Mouse (Mus musculus) mature B cell (primary cell): ENCODE results near the gene Atxn1.

Source experiments
- in situ Hi-C: fragments of 300-500 bp; cut with MboI; formaldehyde crosslinking; loops from 2 replicates; pipeline ENCODE4 v1.14.3; 2019

The Atxn1 gene

DNA sequence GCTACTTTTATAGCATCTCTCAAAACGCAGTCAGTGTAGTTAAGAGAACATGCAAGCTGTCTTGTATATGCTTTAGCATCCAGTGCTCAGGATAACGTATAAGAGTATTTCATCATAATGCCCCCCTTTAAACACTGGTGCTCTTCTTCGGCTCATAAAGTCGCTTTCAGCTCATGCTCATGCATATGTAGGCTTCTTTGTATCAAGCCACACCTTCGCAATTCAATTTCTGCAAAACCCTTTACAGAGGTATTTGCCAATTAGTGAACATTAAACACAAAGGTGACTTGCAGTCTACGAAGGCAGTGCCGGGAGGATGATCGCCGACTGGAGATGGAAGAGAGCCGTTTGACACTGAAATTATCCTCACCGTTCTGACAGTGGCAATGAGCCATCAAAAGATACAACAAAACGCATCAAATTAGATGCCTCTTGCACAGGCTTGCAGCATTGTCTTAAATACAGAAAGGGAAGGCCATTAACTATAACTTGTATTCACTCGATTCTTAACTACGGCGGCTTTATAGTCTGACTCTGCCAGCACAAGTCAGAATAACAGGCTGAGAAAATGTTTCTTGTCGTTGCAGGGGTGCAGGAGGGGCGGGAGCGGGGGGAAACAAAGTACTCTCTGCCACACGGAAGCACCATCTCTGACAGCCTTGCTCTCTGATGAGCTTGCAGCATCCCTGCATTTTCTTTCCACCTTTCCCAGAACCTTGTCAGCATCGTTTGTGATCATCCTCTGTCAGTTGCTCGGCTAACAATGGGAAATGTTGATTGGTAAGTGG lies 191.2 kb downstream of the Atxn1 start:
- in situ Hi-C loops, result no loop called here

DNA sequence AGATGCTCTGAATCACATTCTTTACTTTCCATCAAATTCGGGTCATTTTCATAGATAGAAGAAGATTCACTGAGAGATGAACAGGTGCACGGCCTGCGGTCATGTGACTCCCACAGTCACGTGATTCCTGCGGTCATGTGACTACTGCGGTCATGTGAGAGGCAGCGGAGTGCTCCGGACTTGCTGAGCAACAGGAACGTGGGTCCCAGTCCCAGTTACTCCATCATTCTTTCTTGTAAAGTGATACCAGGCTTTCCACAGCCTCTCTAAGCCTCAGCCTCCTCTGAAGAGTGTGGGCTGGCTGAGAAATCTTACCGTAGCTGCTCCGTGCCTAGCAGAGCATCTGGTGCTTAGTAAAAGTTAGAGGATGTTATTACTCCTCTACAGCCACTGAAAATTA lies 195.1 kb downstream of the Atxn1 start:
- in situ Hi-C loops, result no loop called here

DNA sequence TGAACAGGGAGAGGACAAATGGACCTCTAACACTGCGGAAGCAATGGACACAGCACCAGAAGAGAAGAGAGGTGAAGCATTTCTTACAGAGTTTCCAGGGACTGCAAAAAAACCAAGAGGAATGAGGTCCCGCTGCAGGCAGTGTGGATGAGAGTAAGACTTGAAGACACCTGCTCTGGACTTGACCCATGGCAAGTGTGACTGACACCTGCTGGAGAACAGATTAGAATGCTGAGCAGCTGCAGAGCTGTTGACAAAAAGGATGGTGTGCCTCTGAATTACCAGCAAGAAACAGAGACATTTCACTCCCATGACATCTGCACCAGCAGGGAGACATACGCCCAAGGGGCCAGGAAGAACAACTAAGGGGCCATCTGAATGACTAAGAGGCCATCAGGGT lies 196.6 kb downstream of the Atxn1 start:
- in situ Hi-C loops, result no loop called here

DNA sequence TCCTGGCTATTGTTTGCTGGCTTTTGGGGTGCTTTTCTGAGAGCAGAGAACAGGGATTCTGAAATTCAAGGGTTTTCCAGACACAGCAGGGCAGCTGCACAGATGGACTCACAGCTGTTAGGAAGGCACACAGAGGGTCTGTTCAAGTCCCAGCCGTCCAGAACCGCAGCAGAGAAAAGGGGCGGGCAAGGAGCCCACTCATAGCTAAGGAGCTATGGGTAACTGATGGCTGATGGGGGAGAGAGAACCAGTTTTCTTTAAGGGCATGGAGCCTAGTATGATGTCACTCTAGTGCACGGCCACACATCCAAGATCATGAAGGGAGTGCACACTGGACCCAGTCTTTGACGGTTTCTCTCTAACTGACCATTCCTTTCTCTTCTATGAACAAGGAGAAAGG lies 200.5 kb downstream of the Atxn1 start:
- in situ Hi-C loops, result no loop called here

DNA sequence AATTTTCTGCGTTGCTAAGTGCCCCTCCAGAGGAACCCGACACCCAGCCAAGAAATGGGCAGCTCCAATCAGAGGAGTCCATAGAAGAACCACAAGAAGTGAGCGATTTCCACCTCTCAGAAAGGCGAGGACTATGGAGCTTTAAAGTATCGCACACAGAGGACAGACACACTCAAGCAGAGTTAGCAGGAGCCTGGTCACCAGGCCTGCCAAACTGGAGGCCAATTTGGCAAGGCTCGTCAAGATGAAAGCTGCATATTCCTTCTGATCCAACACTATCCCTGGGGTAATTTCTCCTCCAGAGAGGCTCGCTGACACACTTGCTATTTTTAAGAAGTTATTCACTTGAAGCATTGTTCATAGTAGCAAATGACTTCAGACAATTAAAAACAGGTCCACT lies 202.5 kb downstream of the Atxn1 start:
- in situ Hi-C loops, result no loop called here

DNA sequence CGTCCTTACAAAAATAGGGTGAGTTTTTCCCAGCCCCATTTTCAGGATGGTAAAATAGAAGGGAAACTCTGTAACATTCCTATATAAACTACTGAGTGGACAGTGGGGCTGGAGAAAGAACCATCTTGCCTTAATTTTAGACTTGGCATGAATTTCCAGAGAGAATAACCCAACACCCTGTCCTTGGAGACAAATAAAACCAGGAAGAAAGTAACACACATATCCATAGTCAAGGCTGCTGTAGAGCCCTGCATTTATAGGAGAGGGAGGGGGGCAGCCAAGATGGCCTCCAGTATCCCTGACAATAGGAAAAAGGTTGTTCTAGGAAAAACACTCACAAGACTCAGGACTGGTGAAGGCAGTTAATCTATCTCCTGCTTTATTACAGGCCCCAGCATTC lies 210.3 kb downstream of the Atxn1 start:
- in situ Hi-C loops, result no loop called here

DNA sequence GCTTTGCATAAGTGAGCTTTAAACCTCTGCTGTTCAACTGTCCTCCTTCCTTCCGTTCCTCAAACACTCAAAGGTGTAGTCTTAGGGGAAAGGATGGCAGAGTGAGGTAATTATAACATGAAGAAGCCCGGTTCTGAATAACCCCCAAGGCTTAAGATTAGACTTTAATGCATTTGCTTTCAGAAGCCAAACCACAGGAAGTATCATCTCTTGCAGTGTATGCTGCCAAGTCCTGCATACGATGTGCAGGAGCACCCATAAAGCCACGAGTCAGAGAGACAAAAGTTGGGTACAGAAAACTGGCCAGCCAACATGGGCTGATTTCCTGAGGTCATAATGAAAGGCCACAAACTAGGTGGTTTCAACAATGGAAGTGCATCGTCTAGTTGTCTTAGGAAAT lies 212.3 kb downstream of the Atxn1 start:
- in situ Hi-C loops, result no loop called here

DNA sequence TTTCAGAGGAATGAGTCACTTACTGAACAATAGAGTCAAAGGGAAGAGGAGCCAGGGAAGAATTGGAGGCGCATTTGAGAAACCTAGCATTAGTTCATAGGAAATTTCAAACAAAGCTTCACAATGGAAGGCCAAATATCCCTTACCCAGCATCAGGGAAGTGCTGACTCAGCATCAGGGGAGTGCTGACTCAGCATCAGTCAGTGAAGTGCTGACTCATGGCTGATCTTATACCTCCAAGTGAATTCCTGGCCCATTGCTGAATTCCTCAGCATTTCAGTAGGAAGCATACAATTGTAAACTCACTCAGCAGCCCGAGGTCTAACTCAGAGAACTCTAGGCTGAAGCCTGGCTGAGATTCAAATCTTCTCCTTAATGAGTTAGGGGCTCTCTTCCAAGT lies 213.6 kb downstream of the Atxn1 start:
- in situ Hi-C loops, result no loop called here

DNA sequence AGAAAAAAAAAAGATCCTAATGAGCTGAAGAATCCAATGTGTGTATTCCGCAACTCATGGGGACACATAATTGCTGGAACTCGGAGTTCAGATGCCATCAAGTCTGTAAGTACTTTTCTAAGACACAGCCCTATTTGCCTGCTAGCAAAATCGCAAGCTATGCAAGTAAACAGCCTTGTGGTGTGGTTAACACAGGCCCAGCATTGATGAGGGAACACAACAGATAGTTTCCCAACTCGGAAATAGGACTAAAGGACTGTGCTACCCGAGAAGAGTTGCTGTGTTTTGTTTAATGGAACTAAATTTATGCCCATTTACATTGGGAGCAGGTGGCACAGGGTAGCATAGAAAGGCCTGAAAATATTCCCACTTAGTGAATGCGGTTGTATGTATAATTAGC lies 214.2 kb downstream of the Atxn1 start:
- in situ Hi-C loops, result no loop called here

DNA sequence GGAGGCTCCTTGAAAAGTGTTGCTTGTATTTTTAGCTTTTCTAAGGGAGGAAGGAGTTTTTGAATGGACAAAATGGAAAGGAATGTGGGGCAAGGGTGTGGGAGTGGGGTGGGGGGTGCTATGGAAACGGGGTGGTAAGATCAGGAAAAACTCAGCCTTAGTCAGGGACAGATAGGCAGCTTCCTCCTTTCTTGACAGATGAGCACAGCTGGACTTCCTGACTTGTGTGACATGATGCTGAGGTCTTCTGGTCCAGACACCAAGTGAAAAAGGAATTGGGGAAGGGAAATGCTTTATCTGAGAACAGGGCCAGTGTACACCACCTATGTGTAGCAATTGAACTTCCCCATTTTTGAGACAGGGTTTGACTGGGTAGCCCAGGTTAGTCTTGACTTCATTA lies 214.9 kb downstream of the Atxn1 start:
- in situ Hi-C loops, result no loop called here

DNA sequence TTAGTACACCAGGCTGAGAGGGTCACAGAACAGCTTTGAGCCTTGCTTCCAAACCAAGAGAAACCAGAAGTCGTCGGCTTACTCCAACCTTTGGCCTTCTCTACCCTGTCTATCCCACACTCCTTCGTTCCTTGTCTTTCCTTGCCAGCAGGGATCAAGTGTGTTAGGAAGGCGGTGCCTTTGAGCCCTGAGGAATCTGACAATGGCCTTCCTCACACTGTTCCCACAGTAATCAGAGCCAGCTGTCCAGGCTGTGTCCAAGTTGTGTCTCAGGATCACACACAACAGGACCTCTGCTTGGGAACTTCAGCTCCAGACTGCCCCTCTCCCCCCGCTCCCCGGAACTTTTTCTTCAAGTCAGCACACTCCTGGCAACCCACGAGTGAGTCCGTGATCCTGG lies 215.6 kb downstream of the Atxn1 start:
- in situ Hi-C loops, result no loop called here

DNA sequence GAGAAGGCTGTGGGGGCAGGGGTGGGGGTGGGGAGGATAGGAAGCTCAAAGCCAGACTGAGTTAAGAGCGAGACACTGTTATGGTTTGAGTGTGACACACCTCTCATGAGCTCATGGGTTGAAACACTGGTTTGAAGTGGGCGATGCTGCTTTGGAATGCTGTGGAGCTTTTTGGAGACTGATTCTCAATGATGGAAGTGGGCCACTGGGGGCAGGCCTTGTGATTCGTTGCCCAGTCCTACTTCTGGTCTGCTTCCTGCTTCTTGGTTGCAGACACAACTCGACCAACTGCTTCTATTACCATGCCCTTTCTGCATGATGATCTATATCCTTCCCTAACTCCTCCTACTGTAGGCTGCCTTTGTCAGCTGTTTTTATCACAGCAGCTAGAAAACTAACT lies 216.1 kb downstream of the Atxn1 start:
- in situ Hi-C loops, result no loop called here

DNA sequence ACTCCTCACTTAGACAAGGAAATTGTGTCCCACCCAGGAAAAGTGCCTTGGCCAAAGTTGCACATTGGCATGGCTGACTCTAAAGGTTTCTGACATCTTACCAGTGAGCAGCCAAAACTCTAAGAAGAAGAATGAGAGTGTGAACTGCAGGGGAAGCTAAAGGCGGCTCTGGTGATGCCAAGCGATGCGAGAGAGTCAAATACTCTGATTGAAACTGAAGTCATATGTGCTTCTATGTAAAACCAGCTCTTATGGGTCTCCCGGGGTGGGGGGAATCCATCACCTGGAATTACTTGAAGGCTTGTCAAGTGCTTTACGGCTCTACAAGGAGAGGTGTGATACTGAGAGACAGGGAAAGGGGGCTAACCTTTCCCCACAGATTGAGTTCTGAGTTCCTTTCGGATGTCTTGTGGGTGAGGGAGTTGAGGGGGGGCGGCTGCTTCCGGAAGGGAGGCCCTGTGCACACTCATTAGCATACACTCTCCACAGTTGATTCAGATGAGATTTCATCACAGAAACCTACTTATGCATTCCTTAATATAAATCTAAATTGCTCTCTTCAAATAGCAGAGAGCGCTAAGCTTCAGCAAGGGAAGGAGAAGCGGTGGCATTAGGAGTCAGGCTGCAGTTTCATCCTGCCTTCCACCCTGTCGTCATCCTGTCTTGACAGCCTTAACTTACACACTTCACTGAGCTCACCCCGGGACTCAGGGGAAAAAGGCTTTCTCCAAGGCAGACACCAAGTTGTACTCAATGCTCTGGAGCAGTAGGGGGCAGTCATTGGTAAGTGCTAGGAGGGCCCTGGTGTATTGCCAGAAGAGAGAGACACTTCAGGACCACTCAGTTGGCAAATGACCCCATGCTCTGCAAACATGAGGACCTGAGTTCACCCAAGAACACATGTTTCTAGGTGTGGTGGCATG lies 218.7 kb downstream of the Atxn1 start:
- in situ Hi-C loops, result no loop called here

DNA sequence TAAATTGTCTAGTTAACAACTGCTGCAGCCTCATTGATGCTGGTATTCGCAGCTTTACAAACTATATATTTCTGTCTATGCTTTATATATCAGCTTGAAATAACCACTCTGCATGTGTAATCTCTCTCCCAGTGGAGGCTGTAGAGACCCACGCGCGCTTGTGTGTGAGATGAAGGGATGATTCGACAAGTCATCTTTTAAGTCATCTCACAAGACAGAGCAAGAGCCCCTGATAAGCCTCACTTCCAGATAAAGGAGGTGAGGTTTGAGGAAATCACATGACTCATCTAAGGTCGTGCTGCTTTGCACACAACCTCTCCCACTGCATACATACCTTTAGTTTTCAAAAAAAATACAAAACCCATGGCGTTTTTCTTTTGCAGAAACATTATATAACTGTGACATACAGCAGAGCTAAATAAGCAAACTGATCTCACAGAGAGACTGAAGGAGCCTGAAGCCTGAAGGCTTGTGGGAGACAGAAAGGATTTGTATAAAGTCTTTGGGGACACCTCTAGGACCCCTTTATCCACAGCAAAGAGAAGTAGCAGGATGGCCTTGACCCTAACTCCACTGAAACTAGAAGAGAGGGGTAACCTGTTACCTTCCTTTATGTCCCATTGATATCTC lies 219.9 kb downstream of the Atxn1 start:
- in situ Hi-C loops, result no loop called here

DNA sequence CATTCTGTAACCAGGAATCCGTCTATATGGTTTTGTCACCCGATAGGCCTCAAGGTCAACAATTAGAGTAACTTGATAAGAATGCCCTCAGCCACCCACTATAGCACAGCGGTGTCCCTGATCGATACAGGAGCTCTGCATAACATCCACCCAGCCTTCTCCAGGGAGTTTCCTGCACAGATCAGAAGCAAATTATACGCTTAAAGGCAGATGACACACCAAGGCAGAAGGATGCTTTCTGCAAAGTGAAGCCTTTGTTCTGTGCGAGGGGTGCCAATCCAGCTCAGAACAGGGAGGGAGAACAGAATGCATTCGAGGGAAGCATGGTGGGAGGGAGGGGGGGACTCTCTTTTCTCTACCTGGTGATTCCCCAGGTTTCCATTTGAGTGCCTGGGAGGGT lies 221.0 kb downstream of the Atxn1 start:
- in situ Hi-C loops, result no loop called here

DNA sequence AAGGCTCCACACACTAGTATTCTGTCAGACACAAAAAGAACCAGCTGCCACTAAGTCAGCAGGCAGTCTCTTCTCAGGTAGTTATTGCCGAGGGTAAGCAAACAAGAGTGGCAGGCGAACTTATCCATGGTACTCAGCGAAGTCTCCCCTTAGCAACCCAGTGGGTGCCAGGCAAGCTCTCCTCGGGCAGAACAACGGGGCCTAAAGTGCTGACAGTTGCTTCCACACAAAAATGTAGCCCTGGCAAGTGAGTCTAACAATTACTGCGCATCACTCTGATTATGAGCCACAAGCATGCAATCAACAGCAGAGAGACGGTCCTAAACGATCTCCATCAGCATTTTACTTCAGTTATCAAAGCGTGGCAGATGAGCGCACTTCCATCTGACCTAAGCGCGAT lies 224.4 kb downstream of the Atxn1 start:
- in situ Hi-C loops, result no loop called here

DNA sequence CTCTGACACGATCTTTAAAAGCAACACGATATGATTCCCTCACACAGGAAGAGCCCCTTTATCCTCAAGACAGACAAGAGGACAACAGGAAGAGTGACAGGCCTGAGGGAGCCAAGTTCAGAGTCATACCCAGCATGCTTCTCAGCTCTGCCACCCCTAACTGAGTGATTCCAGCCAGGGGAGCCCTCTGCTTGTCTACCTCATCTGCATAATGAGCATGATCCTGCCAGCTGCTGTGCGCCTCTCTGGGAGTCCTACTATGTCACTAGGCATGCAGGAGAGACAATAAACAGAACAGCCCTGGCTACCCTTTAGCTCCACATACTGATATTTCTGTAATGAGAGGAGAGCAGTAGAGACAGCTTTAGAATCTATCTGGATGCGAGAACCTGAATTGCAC lies 228.6 kb downstream of the Atxn1 start:
- in situ Hi-C loops, result no loop called here

DNA sequence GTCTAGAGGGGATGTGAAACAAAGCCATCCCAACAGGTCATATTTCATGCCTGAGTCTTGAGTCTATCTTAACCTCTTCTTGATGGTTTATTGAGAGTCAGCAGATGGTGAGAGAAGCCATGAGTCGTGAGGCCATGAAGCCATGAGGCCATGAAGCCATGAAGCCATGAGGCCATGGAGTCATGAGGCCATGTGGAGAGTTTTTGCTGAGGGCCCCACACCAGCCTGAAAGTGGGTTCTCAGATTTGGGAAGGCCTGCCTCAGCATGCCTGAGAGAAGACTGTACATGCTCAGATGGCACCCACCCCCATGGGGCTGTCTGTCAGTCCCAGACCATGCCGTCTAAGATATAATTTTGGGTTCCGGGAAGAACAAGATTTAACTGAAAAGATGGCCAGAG lies 229.0 kb downstream of the Atxn1 start:
- in situ Hi-C loops, result no loop called here

DNA sequence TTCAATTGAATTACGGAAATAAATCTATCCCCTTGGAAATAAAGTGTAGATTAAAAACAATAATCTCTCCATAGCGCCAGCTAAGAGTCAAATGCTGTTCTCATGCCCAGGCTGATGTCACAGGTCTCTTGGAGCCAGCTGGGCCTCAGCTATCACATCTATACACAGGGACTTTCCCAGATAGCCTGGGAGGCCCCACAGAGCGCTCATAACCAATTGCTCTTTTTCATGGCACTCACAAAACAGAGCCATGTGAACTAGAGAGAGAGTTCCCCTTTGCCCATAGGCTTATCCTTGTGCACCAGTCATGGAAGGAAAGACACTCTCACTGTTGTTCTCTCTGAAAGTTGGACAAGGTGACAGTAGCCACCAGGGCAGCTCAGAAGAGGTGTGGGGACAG lies 230.3 kb downstream of the Atxn1 start:
- in situ Hi-C loops, result no loop called here

DNA sequence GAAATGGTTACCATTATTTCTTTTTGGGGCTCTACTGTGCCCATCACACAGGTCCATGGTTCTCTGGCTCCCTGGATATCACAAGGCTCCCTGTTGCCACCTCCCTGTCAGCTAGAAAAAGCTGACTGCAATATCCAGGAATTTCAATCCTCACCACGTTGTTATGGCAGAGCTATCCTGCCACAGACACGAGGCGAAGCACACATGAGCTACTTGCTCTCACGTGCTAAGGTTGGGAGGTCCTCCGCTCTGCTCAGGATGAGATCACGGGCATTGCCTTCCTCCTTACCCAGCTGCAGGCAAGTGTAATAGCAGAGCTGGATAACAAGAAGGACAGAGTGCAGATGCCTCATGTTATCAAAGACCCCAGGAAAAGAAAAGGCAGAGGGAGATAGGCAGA lies 232.2 kb downstream of the Atxn1 start:
- in situ Hi-C loops, result no loop called here

DNA sequence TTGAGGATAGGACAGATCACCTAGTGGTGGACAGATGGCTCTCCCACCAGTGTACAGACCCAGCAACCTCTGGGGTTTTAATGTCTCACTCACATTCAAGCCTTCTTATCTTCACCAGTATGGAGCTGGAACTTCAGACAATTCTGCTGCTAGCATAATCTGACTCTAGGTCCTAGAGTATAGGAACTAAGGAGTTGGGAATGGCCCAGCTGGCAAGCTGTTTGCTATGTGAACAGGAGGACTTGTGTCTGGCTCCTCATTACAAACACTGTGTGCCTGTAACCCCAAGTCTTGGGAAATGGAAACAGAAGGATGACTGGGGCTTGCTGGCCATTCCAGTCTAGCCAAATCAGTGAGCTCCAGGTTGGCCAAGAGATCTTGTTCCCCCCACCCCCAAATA lies 237.9 kb downstream of the Atxn1 start:
- in situ Hi-C loops, result no loop called here

DNA sequence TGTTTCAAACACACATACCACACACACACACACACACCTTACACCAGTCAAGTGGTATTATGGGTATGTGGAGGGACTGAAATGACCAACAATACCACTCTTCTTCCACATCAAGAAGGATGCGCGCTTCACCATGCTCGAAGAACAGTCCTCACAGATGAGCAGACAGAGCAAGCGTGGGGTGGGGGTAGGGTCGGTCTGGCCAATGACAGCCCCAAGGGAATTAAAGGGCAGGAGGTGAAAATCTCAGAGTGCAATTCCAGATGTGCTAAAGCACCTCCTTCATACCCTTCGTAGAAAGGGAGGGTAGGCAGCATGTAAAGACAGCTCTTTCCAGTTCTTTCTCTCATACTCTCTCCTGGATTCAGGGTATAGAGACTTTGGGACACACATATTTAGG lies 238.6 kb downstream of the Atxn1 start:
- in situ Hi-C loops, result no loop called here
